Mouse (Mus musculus): ENCODE measurements around the gene Fkbp3.
"Not testable (repeated sequence)": the region's sequence is repeated elsewhere in the genome, so short reads cannot be mapped to it uniquely, and the experiment has no call there.

The Fkbp3 gene

GRCm38 (mm10) chr12:65073611-65074178 is at the start of gene Fkbp3:
Gene Fkbp3 (minus strand): TSS chr12:65074007.
- peak; percentile 99 for DNase-seq (ENCODE audit: low read depth, low spot score)

- DNase-seq (ENCODE audit: low read depth, low spot score), result no peak
Observed at GRCm38 (mm10) chr12:65119451-65119850, 45.6 kb upstream of the Fkbp3 start.

- DNase-seq (ENCODE audit: low read depth, low spot score), result peak; percentile 15
Observed at GRCm38 (mm10) chr12:65118968-65119367, 45.2 kb upstream of the Fkbp3 start.

GRCm38 (mm10) chr12:65114978-65115377 is 41.2 kb upstream of the Fkbp3 start:
- not testable (repeated sequence) for DNase-seq (ENCODE audit: low read depth, low spot score)

- no peak for DNase-seq (ENCODE audit: low read depth, low spot score)
Observed at GRCm38 (mm10) chr12:65113925-65114324, 40.1 kb upstream of the Fkbp3 start.

GRCm38 (mm10) chr12:65112811-65113210 is 39.0 kb upstream of the Fkbp3 start:
- DNase-seq (ENCODE audit: low read depth, low spot score), result peak; percentile 69

- no peak for DNase-seq (ENCODE audit: low read depth, low spot score)
Observed at GRCm38 (mm10) chr12:65111503-65111902, 37.7 kb upstream of the Fkbp3 start.

- no peak for DNase-seq (ENCODE audit: low read depth, low spot score)
Observed at GRCm38 (mm10) chr12:65108746-65109145, 34.9 kb upstream of the Fkbp3 start.

GRCm38 (mm10) chr12:65076906-65077305 is 3.1 kb upstream of the Fkbp3 start:
- DNase-seq (ENCODE audit: low read depth, low spot score), result no peak

GRCm38 (mm10) chr12:65075733-65076310 is 2.0 kb upstream of the Fkbp3 start:
- DNase-seq (ENCODE audit: low read depth, low spot score), result peak; percentile 38

- DNase-seq (ENCODE audit: low read depth, low spot score), result peak; percentile 96
Observed at GRCm38 (mm10) chr12:65075085-65075732, 1.4 kb upstream of the Fkbp3 start, which contains the start of gene Fancm. Gene Fancm (plus strand): TSS chr12:65075603.

GRCm38 (mm10) chr12:65074651-65075050 is 844 bp upstream of the Fkbp3 start:
- peak; percentile 24 for DNase-seq (ENCODE audit: low read depth, low spot score)

GRCm38 (mm10) chr12:65072911-65073610 is 746 bp downstream of the Fkbp3 start:
- DNase-seq (ENCODE audit: low read depth, low spot score), result peak; percentile 16

- DNase-seq (ENCODE audit: low read depth, low spot score), result peak; percentile 39
Observed at GRCm38 (mm10) chr12:65068409-65068808, 5.4 kb downstream of the Fkbp3 start.

- DNase-seq (ENCODE audit: low read depth, low spot score), result peak; percentile 45
Observed at GRCm38 (mm10) chr12:65066234-65066633, 7.6 kb downstream of the Fkbp3 start.

- no peak for DNase-seq (ENCODE audit: low read depth, low spot score)
Observed at GRCm38 (mm10) chr12:65065241-65065640, 8.6 kb downstream of the Fkbp3 start.

- no peak for DNase-seq (ENCODE audit: low read depth, low spot score)
Observed at GRCm38 (mm10) chr12:65061082-65061481, 12.7 kb downstream of the Fkbp3 start.

GRCm38 (mm10) chr12:65058203-65058602 is 15.6 kb downstream of the Fkbp3 start:
- DNase-seq (ENCODE audit: low read depth, low spot score), result no peak

GRCm38 (mm10) chr12:65048799-65049198 is 25.0 kb downstream of the Fkbp3 start:
- no peak for DNase-seq (ENCODE audit: low read depth, low spot score)

GRCm38 (mm10) chr12:65037546-65037937 is 36.3 kb downstream of the Fkbp3 start:
- peak; percentile 43 for DNase-seq (ENCODE audit: low read depth, low spot score)

- peak; percentile 13 for DNase-seq (ENCODE audit: low read depth, low spot score)
Observed at GRCm38 (mm10) chr12:65036892-65037545, 36.8 kb downstream of the Fkbp3 start.

Data from brain, adult 2 months (tissue).